Mouse (Mus musculus) c-Kit-positive CD71-negative TER-119-negative erythroid progenitor cells, embryonic 14.5 days (primary cell): ENCODE measurements around the gene Fscn1.

Experiments used
- DNase-seq: peaks from one replicate; pipeline ENCODE4 v3.0.0-alpha.2; 2013; ENCODE audit warnings: low read depth

The Fscn1 gene

GRCm38 (mm10) chr5:142959576-142960556 lies at the start of gene Fscn1:
Fscn1 (plus strand) TSS chr5:142960343.
- no peak for DNase-seq

GRCm38 (mm10) chr5:142911629-142912028 lies 48.5 kb upstream of the Fscn1 start:
- DNase-seq: no peak

DNA sequence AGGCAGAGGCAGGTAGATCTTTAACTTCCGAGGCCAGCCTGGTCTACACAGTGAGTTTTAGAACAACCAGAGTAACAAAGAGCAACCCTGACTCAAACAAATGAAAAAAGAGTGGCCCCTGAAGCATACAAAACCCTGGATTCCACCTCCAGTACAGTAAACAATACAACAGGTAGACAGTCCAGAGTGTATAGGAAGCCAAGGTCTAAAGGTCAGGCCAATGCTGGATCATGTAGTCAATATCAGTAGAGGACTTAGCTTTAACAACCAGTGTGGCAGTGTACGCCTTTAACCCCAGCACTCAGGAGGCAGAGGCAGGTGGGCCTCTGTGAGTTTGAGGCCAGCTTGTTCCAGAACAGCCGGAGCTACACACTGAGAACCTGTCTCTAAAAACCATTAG lies 47.8 kb upstream of the Fscn1 start:
- no peak for DNase-seq

DNA sequence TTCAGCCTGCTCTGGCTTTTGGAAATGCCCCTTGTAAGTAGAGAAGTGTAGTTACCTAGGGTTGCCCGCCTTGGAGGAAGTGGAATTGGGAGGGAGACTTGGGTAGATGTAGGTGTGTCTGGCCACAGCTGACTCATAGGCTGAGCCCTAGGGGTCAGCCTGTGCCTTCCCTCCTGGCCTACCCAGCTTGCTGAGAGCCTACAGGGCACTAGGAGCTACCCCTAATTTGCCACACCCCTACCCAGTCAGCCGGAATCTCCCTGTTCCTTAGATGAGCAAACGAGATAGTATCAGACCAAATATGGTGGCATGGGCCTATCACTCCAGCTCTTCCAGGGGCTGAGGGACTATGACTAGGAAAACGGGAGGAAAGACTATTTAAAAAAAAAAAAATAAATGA lies 47.4 kb upstream of the Fscn1 start:
- DNase-seq: no peak

- no peak for DNase-seq
These were observed 44.9 kb upstream of the Fscn1 start for GRCm38 (mm10) chr5:142915231-142915630.

GRCm38 (mm10) chr5:142916593-142916992 lies 43.5 kb upstream of the Fscn1 start:
- no peak for DNase-seq

DNA sequence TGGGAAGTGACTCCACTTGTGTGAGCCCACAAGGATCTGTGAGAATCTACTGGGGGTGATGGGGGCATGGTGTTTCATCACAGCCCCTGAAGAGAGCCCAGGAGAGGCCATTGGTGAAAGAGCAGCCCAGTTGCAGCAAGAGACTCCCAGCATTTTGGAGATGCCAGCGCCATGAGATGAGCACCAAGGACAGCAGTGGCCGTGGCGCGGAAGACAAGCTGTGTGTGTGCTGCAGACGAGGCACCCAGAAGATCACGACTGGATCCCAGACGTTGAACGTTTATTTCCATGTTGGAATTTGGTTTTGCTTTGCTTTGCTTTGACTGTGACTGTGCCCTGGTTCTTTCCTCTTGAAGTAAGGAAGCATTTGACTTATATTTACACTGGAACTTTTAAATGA lies 42.7 kb upstream of the Fscn1 start:
- no peak for DNase-seq

DNA sequence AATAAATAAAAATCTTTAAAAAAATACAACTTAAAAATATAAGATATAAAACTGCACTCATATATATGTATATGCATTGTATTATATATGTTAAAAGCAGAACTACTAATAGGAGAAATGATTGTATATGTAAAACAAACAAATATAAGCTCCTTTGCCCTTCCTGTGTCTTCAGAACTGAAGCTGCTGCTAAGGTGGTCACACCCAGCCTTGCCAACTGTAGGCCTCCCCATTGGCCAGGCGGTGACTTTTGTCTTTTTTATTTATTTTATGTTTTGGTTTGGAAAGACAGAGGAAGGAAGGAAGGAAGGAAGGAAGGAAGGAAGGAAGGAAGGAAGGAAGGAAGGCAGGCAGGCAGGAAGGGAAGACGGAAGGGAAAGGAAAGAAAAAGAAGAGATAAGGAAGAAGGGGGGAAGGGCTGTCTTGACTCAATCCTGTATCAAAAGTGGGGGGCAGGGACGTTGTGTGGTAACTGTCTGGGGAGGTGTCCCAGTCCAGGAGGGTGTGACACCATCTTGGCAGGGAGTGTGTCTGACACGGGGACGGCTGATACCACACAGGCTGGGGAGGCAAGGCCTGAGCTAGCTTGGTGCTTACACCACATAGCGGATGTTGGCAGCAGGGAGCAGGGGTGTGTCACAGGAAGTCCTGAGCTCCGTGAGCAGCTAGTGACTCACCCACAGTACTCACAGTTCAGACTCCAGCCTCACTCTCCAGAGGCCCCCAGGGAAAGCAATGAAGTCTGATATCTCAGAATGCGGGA lies 39.7 kb upstream of the Fscn1 start:
- peak; percentile 88 for DNase-seq

DNA sequence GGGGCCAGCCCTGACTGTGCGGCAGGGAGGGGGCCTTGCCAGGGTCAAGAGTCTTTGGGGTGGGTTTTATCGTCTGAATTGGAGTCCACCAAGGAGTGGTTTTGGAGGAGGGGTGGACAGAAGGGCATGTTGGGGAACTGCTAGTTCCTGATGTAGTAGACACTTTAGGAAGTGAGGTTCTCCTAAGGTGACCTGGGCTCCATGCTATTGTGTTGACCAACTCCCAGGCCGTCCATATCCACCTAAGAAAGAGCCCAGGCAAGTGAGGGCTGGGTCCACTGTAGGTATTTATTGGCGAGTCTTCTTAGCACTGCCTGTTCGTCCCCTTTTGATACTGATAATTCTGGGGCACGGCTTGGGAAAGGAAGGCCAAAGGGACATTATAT lies 39.1 kb upstream of the Fscn1 start:
- no peak for DNase-seq

DNA sequence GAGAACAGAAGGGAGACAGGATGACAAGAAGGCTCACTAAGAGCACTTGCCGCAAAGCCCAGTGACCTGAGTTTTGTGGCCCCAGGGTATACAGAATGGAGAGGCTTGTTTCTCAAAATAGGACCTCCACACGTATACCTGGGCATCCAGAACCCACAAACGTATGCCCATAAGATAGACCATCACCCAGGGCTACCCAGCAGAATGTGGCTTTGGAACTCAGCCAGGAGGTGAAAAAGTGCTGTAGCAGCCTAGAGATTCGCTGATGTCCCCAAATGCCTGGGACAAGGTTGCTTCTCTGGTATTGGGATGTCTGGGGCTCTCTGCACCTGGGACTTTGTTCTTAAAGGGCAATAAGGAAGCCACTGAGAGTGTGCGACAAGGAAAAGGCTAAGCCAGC lies 37.9 kb upstream of the Fscn1 start:
- DNase-seq: no peak

DNA sequence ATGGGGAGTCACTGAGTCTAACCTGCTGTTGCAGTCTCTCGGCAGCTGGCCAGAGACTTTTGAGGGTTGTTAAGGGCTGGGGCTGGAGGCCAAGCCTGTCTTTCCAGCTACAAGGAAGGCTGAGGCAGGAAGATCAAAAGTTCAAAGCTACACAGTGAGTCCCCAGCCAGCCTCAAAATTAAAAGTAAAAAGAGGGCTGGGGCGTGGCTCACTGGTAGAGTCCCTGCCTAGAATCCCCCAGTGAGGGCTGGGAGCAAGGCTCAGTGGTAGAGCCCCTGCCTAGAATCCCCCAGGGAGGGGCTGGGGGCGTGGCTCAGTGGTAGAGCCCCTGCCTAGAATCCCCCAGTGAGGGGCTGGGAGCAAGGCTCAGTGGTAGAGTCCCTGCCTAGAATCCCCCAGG lies 36.4 kb upstream of the Fscn1 start:
- DNase-seq: no peak

- no peak for DNase-seq
These were observed 35.7 kb upstream of the Fscn1 start for GRCm38 (mm10) chr5:142924336-142924959.

GRCm38 (mm10) chr5:142926204-142926939 lies 33.8 kb upstream of the Fscn1 start:
- no peak for DNase-seq

- no peak for DNase-seq
These were observed 33.3 kb upstream of the Fscn1 start for GRCm38 (mm10) chr5:142926940-142927228.

- DNase-seq: no peak
These were observed 32.7 kb upstream of the Fscn1 start for GRCm38 (mm10) chr5:142927341-142927930.

GRCm38 (mm10) chr5:142928749-142929399 lies 31.3 kb upstream of the Fscn1 start:
- peak; percentile 70 for DNase-seq

DNA sequence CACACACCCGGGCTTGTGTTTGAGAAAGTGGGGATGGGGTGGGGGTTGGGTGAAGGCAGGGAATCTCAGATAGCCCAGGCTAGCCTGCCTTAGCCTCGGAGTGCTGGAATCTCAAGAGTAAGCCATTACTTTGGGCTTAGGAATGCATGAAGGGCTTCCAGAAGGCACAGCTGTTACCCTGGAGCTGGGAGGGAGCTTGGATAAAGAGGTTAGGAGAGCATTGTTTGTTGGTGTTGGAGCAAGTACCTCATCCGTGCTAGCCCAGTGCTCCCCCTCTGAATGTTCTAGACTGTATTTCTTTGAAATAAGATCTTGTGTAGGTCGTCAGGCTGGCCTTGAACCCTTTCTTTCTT lies 30.8 kb upstream of the Fscn1 start:
- no peak for DNase-seq

DNA sequence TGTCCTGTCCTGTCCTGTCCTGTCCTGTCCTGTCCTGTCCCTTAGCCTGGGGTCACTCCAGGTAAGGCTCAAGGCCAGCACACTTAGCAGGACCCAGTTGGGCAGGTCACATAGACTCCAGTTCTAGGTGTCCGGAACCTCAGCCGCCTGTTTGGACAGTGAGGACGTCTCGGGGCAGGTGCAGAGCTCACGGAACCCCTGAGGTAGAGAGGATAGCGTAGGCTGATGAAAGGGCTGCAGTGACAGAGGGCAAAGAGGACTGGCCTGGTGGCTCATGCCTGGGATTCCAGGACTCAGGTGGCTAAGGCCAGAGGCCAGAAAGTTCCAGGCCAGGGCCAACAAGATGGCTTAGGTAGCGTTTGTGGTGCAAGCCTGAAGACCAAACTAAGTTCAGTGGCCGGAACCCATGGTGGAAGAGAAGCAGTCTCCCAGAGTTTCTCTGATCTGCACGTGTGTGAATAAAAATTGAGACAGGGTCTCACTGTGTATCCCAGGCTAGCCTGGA lies 28.9 kb upstream of the Fscn1 start:
- no peak for DNase-seq

GRCm38 (mm10) chr5:142932084-142932685 lies 28.0 kb upstream of the Fscn1 start:
- DNase-seq: peak; percentile 88

- no peak for DNase-seq
These were observed 27.4 kb upstream of the Fscn1 start for GRCm38 (mm10) chr5:142932731-142933130.
